Mouse (Mus musculus) neural tube, embryonic 14.5 days (tissue): ENCODE measurements around the gene Rad51c. TPM values are rescaled to one million over a fixed set of nuclear protein-coding genes. Genes with fewer than 3 reads are reported as not detected.

Experiments
- ATAC-seq: fragments of 200-750 bp; cut with Nextera tagmentation; 2 replicates; pipeline ENCODE4 v1.8.0; 2017; ENCODE audit warnings: low read depth, mild to moderate bottlenecking, moderate TSS enrichment, moderate library complexity
- H3K27ac ChIP-seq: fragments of 300-500 bp; sonication (generic); 2 replicates; pipeline ENCODE4 v1.5.1; 2014; ENCODE audit warnings: low read depth, mild to moderate bottlenecking, control low read depth, low read length, moderate library complexity, mixed read lengths
- H3K27me3 ChIP-seq: fragments of 300-500 bp; sonication (generic); 2 replicates; pipeline ENCODE4 v1.6.1; 2014; ENCODE audit warnings: low read length; ENCODE audit not compliant: control insufficient read depth, insufficient read depth
- H3K36me3 ChIP-seq: fragments of 300-500 bp; sonication (generic); 2 replicates; pipeline ENCODE4 v1.6.1; 2014; ENCODE audit warnings: low read length, mixed read lengths; ENCODE audit not compliant: control insufficient read depth, insufficient read depth
- H3K4me1 ChIP-seq: fragments of 300-500 bp; sonication (generic); 2 replicates; pipeline ENCODE4 v1.6.1; 2014; ENCODE audit warnings: low read length; ENCODE audit not compliant: control insufficient read depth, insufficient read depth
- H3K4me2 ChIP-seq: fragments of 300-500 bp; sonication (generic); 2 replicates; pipeline ENCODE4 v1.6.1; 2014; ENCODE audit warnings: mild to moderate bottlenecking, low read depth, low read length, control low read depth
- H3K4me3 ChIP-seq: fragments of 300-500 bp; sonication (generic); 2 replicates; pipeline ENCODE4 v1.5.1; 2014; ENCODE audit warnings: low read depth, low read length, control low read depth, mixed read lengths
- H3K9ac ChIP-seq: fragments of 300-500 bp; sonication (generic); replicated peaks from 2 replicates; pipeline ENCODE4 v1.6.1; 2014; ENCODE audit warnings: low read depth, mild to moderate bottlenecking, control low read depth, low read length, mixed read lengths
- H3K9me3 ChIP-seq: fragments of 300-500 bp; sonication (generic); 2 replicates; pipeline ENCODE4 v1.6.1; 2016; ENCODE audit warnings: low read length; ENCODE audit not compliant: control insufficient read depth
- WGBS: fragments of 180-500 bp; shearing (Covaris S2); extraction: QIAGEN DNeasy Blood & Tissue Kit; methylation state at CpG from one replicate; pipeline ENCODE4 v1.1.7; 2014; 5-methylcytosine and 5-hydroxymethylcytosine counted together
- polyA plus RNA-seq: library from polyadenylated mRNA; unstranded; fragments of >200 nt; fragmentation: Nextera tagmentation; extraction: Ambion mirVana; gene quantifications from 2 replicates; pipeline ENCODE4 v1.2.1, GENCODE M21; 2014

The Rad51c gene
- polyA plus RNA-seq, 1 experiment from 2014 or later = 4.9 TPM

- Histone ChIP-seq H3K9me3 (no peaks in the 10 kb centered on the region), H3K4me3 (peak overlapping the region; percentile 90), H3K36me3 (no peaks in the 10 kb centered on the region), H3K9ac (peak overlapping the region; percentile 85; the same call in 1 of the 2 replicates), H3K4me1 (no peaks in the 10 kb centered on the region), H3K27ac (0 out of 2 replicates have a peak overlapping the region, but pooled peaks have one; percentile 39), H3K27me3 (no peaks in the 10 kb centered on the region), H3K4me2 (peak overlapping the region; percentile 74)
- ATAC-seq = no peak
- 17% methylated on average over 10 of the region's 10 CpGs for WGBS
These were observed 45.5 kb downstream of the Rad51c start for GRCm38 (mm10) chr11:87359262-87359612.

GRCm38 (mm10) chr11:87358331-87359261, 46.2 kb downstream of the Rad51c start, which contains the start of gene Ppm1e:
Gene Ppm1e, minus strand, starts transcription at chr11:87359023.
- peak; percentile 97 for ATAC-seq
- no peaks in the 10 kb centered on the region for H3K9me3 ChIP-seq
- H3K27ac ChIP-seq = peak within 1 kb of the TSS; percentile 87
- peak within 1 kb of the TSS; percentile 90 for H3K4me3 ChIP-seq
- H3K4me2 ChIP-seq = peak within 1 kb of the TSS; percentile 74
- peak within 1 kb of the TSS; percentile 85 for H3K9ac ChIP-seq
- H3K27me3 ChIP-seq = no peaks in the 10 kb centered on the region
- H3K36me3 ChIP-seq = no peaks in the 10 kb centered on the region
- H3K4me1 ChIP-seq = no peaks in the 10 kb centered on the region
- under 1% methylated on average over 77 of the region's 104 CpGs for WGBS

GRCm38 (mm10) chr11:87357317-87358300, 47.1 kb downstream of the Rad51c start:
- 2% methylated on average over 31 of the region's 31 CpGs for WGBS
- peak overlapping the region; percentile 85 for H3K9ac ChIP-seq
- peak overlapping the region; percentile 74 for H3K4me2 ChIP-seq
- H3K27ac ChIP-seq = peak overlapping the region; percentile 87
- no peaks in the 10 kb centered on the region for H3K27me3 ChIP-seq
- H3K9me3 ChIP-seq = no peaks in the 10 kb centered on the region
- no peaks in the 10 kb centered on the region for H3K4me1 ChIP-seq
- no peaks in the 10 kb centered on the region for H3K36me3 ChIP-seq
- no peak for ATAC-seq
- peak overlapping the region; percentile 90 for H3K4me3 ChIP-seq

- Histone ChIP-seq H3K9ac (no peak overlapping the region), H3K27ac (no peak overlapping the region), H3K4me1 (no peaks in the 10 kb centered on the region), H3K27me3 (no peaks in the 10 kb centered on the region), H3K9me3 (no peaks in the 10 kb centered on the region), H3K36me3 (no peaks in the 10 kb centered on the region), H3K4me2 (no peak overlapping the region), H3K4me3 (no peak overlapping the region)
- no peak for ATAC-seq
- WGBS = 92% methylated on average over 1 of the region's 1 CpGs
These were observed 49.9 kb downstream of the Rad51c start for GRCm38 (mm10) chr11:87354861-87355260.

GRCm38 (mm10) chr11:87353646-87354170, 51.0 kb downstream of the Rad51c start:
- no peaks in the 10 kb centered on the region for H3K27me3 ChIP-seq
- no peak overlapping the region for H3K4me2 ChIP-seq
- no peak for ATAC-seq
- H3K27ac ChIP-seq = no peak overlapping the region
- H3K9me3 ChIP-seq = no peaks in the 10 kb centered on the region
- no peaks in the 10 kb centered on the region for H3K36me3 ChIP-seq
- 84% methylated on average over 7 of the region's 7 CpGs for WGBS
- no peak overlapping the region for H3K9ac ChIP-seq
- no peaks in the 10 kb centered on the region for H3K4me1 ChIP-seq
- H3K4me3 ChIP-seq = no peak overlapping the region

Other genes with a start within 250 kb of the Rad51c start
- gene Ppm1e, start 45.9 kb downstream of the Rad51c start, polyA plus RNA-seq = 39.3 and 40.2 TPM in 2 replicates
- gene Tex14, start 111 bp upstream of the Rad51c start, polyA plus RNA-seq = 0.51 and 0.64 TPM in 2 replicates
- gene Gm11492, start 161.7 kb upstream of the Rad51c start, polyA plus RNA-seq = not detected in 2 replicates
- gene Sept4, start 163.9 kb upstream of the Rad51c start, polyA plus RNA-seq = 24.8 and 30.0 TPM in 2 replicates
- gene Mtmr4, start 187.2 kb upstream of the Rad51c start, polyA plus RNA-seq = 51.0 and 66.8 TPM in 2 replicates
- 0.33 and 0.62 TPM in 2 replicates for gene Hsf5, start 212.2 kb upstream of the Rad51c start, polyA plus RNA-seq